Mouse (Mus musculus) spleen, adult 2 months (tissue): ENCODE measurements around the gene Wfikkn2.

Experiments
- CTCF ChIP-seq: fragments of 200-500 bp; IDR thresholded peaks from 2 replicates; pipeline ENCODE4 v1.5.1; 2011; ENCODE audit warnings: mild to moderate bottlenecking, inconsistent platforms; ENCODE audit not compliant: insufficient read depth, insufficient read length, insufficient replicate concordance; ENCODE audit errors: extremely low read depth
- POLR2A ChIP-seq: fragments of 200-500 bp; IDR thresholded peaks from 2 replicates; pipeline ENCODE4 v1.6.1; 2011; ENCODE audit warnings: low read depth, low read length, inconsistent platforms

- TF ChIP-seq CTCF (no peak), POLR2A (no peak)
Measured at GRCm38 (mm10) chr11:94196311-94196710, 49.5 kb downstream of the Wfikkn2 start.
